Mouse (Mus musculus): ENCODE data around the gene Vwa8. TPM values are rescaled to one million over a fixed set of nuclear protein-coding genes. Genes with fewer than 3 reads are reported as not detected.

Vwa8 gene
- polyA plus RNA-seq, 1 experiment from 2014 or later = 8.5 TPM

- H3K4me3 ChIP-seq = no peak overlapping the region
- H3K27me3 ChIP-seq (replicated peaks) = no peaks in the 10 kb centered on the region
- H3K9me3 ChIP-seq (replicated peaks) = no peaks in the 10 kb centered on the region
- no peak overlapping the region for H3K4me2 ChIP-seq
- no peak overlapping the region for H3K9ac ChIP-seq
- no peaks in the 10 kb centered on the region for H3K4me1 ChIP-seq
- no peaks in the 10 kb centered on the region for H3K36me3 ChIP-seq
- no peak overlapping the region for H3K27ac ChIP-seq
- ATAC-seq = no peak
- WGBS (ENCODE audit: insufficient replicate concordance) = 61% methylated on average over 9 of the region's 9 CpGs
These were observed 377.2 kb downstream of the Vwa8 start for GRCm38 (mm10) chr14:79226056-79226455.

- H3K4me1 ChIP-seq = no peaks in the 10 kb centered on the region
- H3K4me2 ChIP-seq = no peak overlapping the region
- H3K27ac ChIP-seq = no peak overlapping the region
- H3K36me3 ChIP-seq = no peaks in the 10 kb centered on the region
- 77% methylated on average over 6 of the region's 6 CpGs for WGBS (ENCODE audit: insufficient replicate concordance)
- no peak overlapping the region for H3K4me3 ChIP-seq
- H3K9me3 ChIP-seq (replicated peaks) = no peaks in the 10 kb centered on the region
- ATAC-seq = no peak
- no peak overlapping the region for H3K9ac ChIP-seq
- no peaks in the 10 kb centered on the region for H3K27me3 ChIP-seq (replicated peaks)
These were observed 377.9 kb downstream of the Vwa8 start for GRCm38 (mm10) chr14:79226741-79227140.

- H3K9ac ChIP-seq = no peak overlapping the region
These were observed 379.1 kb downstream of the Vwa8 start for GRCm38 (mm10) chr14:79227955-79228354.

GRCm38 (mm10) chr14:79231677-79232076, 382.8 kb downstream of the Vwa8 start:
- Histone ChIP-seq H3K36me3 (no peaks in the 10 kb centered on the region), H3K4me2 (no peak overlapping the region), H3K27me3 (replicated peaks) (no peaks in the 10 kb centered on the region; the same call in 1 of the 2 replicates), H3K9me3 (replicated peaks) (no peaks in the 10 kb centered on the region), H3K4me1 (no peaks in the 10 kb centered on the region), H3K9ac (no peak overlapping the region), H3K27ac (no peak overlapping the region), H3K4me3 (no peak overlapping the region)
- no peak for ATAC-seq
- WGBS (ENCODE audit: insufficient replicate concordance) = 78% methylated on average over 4 of the region's 4 CpGs

More at GRCm38 (mm10) chr14:79227955-79228354, 379.1 kb downstream of the Vwa8 start:
- Histone ChIP-seq H3K4me2 (no peak overlapping the region), H3K4me1 (no peaks in the 10 kb centered on the region), H3K27me3 (replicated peaks) (no peaks in the 10 kb centered on the region), H3K9me3 (replicated peaks) (no peaks in the 10 kb centered on the region), H3K36me3 (no peaks in the 10 kb centered on the region), H3K27ac (no peak overlapping the region), H3K4me3 (no peak overlapping the region)
- 28% methylated on average over 4 of the region's 4 CpGs for WGBS (ENCODE audit: insufficient replicate concordance)
- no peak for ATAC-seq

GRCm38 (mm10) chr14:79233697-79234096, 384.8 kb downstream of the Vwa8 start:
- Histone ChIP-seq H3K4me3 (no peak overlapping the region), H3K27ac (no peak overlapping the region), H3K4me2 (no peak overlapping the region), H3K9me3 (replicated peaks) (no peaks in the 10 kb centered on the region), H3K4me1 (no peaks in the 10 kb centered on the region), H3K36me3 (no peaks in the 10 kb centered on the region), H3K27me3 (replicated peaks) (no peaks in the 10 kb centered on the region; the same call in 1 of the 2 replicates), H3K9ac (no peak overlapping the region)
- WGBS (ENCODE audit: insufficient replicate concordance) = 66% methylated on average over 5 of the region's 5 CpGs
- no peak for ATAC-seq

GRCm38 (mm10) chr14:79234513-79234912, 385.7 kb downstream of the Vwa8 start:
- Histone ChIP-seq H3K27me3 (replicated peaks) (no peaks in the 10 kb centered on the region; the same call in 1 of the 2 replicates), H3K9me3 (replicated peaks) (no peaks in the 10 kb centered on the region), H3K4me2 (no peak overlapping the region), H3K27ac (no peak overlapping the region), H3K36me3 (no peaks in the 10 kb centered on the region), H3K4me3 (no peak overlapping the region), H3K4me1 (no peaks in the 10 kb centered on the region), H3K9ac (no peak overlapping the region)
- WGBS (ENCODE audit: insufficient replicate concordance) = 72% methylated on average over 2 of the region's 2 CpGs
- ATAC-seq = no peak

- no peak overlapping the region for H3K27ac ChIP-seq
- H3K9me3 ChIP-seq (replicated peaks) = no peaks in the 10 kb centered on the region
- no peak overlapping the region for H3K4me2 ChIP-seq
- H3K4me1 ChIP-seq = no peaks in the 10 kb centered on the region
- H3K27me3 ChIP-seq (replicated peaks) = no peaks in the 10 kb centered on the region; the same call in 1 of the 2 replicates
- no peak for ATAC-seq
- H3K9ac ChIP-seq = no peak overlapping the region
- H3K36me3 ChIP-seq = no peaks in the 10 kb centered on the region
- 56% methylated on average over 5 of the region's 5 CpGs for WGBS (ENCODE audit: insufficient replicate concordance)
- no peak overlapping the region for H3K4me3 ChIP-seq
These were observed 386.3 kb downstream of the Vwa8 start for GRCm38 (mm10) chr14:79235157-79235556.

- no peak overlapping the region for H3K27ac ChIP-seq
- WGBS (ENCODE audit: insufficient replicate concordance) = 69% methylated on average over 6 of the region's 6 CpGs
- H3K4me3 ChIP-seq = no peak overlapping the region
- H3K9me3 ChIP-seq (replicated peaks) = no peaks in the 10 kb centered on the region
- H3K9ac ChIP-seq = no peak overlapping the region
- no peak for ATAC-seq
- H3K4me2 ChIP-seq = no peak overlapping the region
- no peaks in the 10 kb centered on the region for H3K36me3 ChIP-seq
- no peaks in the 10 kb centered on the region; the same call in 1 of the 2 replicates for H3K27me3 ChIP-seq (replicated peaks)
- H3K4me1 ChIP-seq = no peaks in the 10 kb centered on the region
These were observed 387.4 kb downstream of the Vwa8 start for GRCm38 (mm10) chr14:79236261-79236660.

- H3K9me3 ChIP-seq (replicated peaks) = no peaks in the 10 kb centered on the region
- 70% methylated on average over 12 of the region's 12 CpGs for WGBS (ENCODE audit: insufficient replicate concordance)
- no peak overlapping the region for H3K4me2 ChIP-seq
- no peaks in the 10 kb centered on the region; the same call in 1 of the 2 replicates for H3K27me3 ChIP-seq (replicated peaks)
- no peak overlapping the region for H3K4me3 ChIP-seq
- H3K9ac ChIP-seq = no peak overlapping the region
- H3K36me3 ChIP-seq = no peaks in the 10 kb centered on the region
- ATAC-seq = no peak
- H3K4me1 ChIP-seq = no peaks in the 10 kb centered on the region
- H3K27ac ChIP-seq = no peak overlapping the region
These were observed 390.6 kb downstream of the Vwa8 start for GRCm38 (mm10) chr14:79239402-79239801.

GRCm38 (mm10) chr14:79241057-79241570, 392.3 kb downstream of the Vwa8 start:
- no peak for ATAC-seq
- H3K4me1 ChIP-seq = no peaks in the 10 kb centered on the region
- no peaks in the 10 kb centered on the region for H3K36me3 ChIP-seq
- no peak overlapping the region for H3K4me3 ChIP-seq
- no peak overlapping the region for H3K9ac ChIP-seq
- H3K4me2 ChIP-seq = no peak overlapping the region
- 61% methylated on average over 4 of the region's 4 CpGs for WGBS (ENCODE audit: insufficient replicate concordance)
- no peak overlapping the region for H3K27ac ChIP-seq
- no peaks in the 10 kb centered on the region for H3K9me3 ChIP-seq (replicated peaks)
- no peaks in the 10 kb centered on the region; the same call in 1 of the 2 replicates for H3K27me3 ChIP-seq (replicated peaks)

GRCm38 (mm10) chr14:79241656-79242385, 393.0 kb downstream of the Vwa8 start:
- ATAC-seq = no peak
- H3K9me3 ChIP-seq (replicated peaks) = no peaks in the 10 kb centered on the region
- no peaks in the 10 kb centered on the region for H3K27me3 ChIP-seq (replicated peaks)
- no peak overlapping the region for H3K9ac ChIP-seq
- H3K4me2 ChIP-seq = no peak overlapping the region
- H3K4me1 ChIP-seq = no peaks in the 10 kb centered on the region
- 58% methylated on average over 6 of the region's 6 CpGs for WGBS (ENCODE audit: insufficient replicate concordance)
- no peak overlapping the region for H3K27ac ChIP-seq
- no peak overlapping the region for H3K4me3 ChIP-seq
- no peaks in the 10 kb centered on the region for H3K36me3 ChIP-seq

GRCm38 (mm10) chr14:79242386-79242720, 393.5 kb downstream of the Vwa8 start:
- Histone ChIP-seq H3K9me3 (replicated peaks) (no peaks in the 10 kb centered on the region), H3K4me3 (no peak overlapping the region), H3K9ac (no peak overlapping the region), H3K4me1 (no peaks in the 10 kb centered on the region), H3K4me2 (no peak overlapping the region), H3K27ac (no peak overlapping the region), H3K36me3 (no peaks in the 10 kb centered on the region), H3K27me3 (replicated peaks) (no peaks in the 10 kb centered on the region)
- no peak for ATAC-seq

Measured in liver, embryonic 12.5 days (tissue).